Mouse (Mus musculus): ENCODE data around the gene Eloa. TPM values are rescaled to one million over a fixed set of nuclear protein-coding genes. Genes with fewer than 3 reads are reported as not detected.

Eloa gene
- total and polyA plus RNA-seq, 3 experiments, result 11.0 to 35.5 (median 31.1) TPM

DNA sequence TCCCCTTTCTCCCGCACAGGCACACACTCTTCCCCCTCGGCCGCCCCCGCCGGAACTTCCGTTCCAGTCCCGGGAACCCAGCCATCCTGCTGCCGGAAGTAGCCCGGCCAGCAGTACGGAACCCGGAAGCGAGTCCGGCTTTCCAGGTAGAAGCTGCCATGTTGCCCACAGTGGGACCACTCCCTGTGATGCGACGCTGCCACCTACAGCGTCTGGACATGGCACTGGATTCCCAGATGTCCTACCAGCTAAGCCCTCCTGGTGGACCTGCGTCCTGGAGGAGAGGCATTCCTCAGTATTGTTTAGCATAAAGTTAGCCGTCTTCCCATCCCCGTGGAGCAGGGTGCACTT lies 49.0 kb downstream of the Eloa start, which contains the start of gene Lypla2:
TSS of gene Lypla2 (minus strand) at position 71 of the 351 bp plus-strand sequence.
- peak within 1 kb of the TSS; percentile 86 for H3K27ac ChIP-seq
- H3K79me2 ChIP-seq (replicated peaks; ENCODE audit: control insufficient read depth, insufficient read depth, low read length), result peaks cover 2% of the 10 kb centered on the region; the same call in 1 of the 2 replicates
- H3K4me3 ChIP-seq, result peak within 1 kb of the TSS; percentile 96
- intact Hi-C loops (cut with DNase I), result loop anchor here (10.0 kb wide), 1 partner anchor 182 kb away; no protein-coding TSS in a partner anchor
- H3K4me1 ChIP-seq (ENCODE audit: control insufficient read depth, insufficient read depth, low read length), result peaks cover 7% of the 10 kb centered on the region
- peak; percentile 17 for TF ChIP-seq CTCF (IDR thresholded peaks at IDR 0.05)
- TF ChIP-seq POLR2A (IDR thresholded peaks at IDR 0.05; ENCODE audit: insufficient read depth, low read depth, low read length), result peak; percentile 74
- TF ChIP-seq EP300 (IDR thresholded peaks at IDR 0.05; ENCODE audit: insufficient read depth, low read depth, low read length), result peak; percentile 76; the same call in 1 of the 2 replicates
- peak within 1 kb of the TSS; percentile 91 for H3K9ac ChIP-seq (ENCODE audit: low read depth, low read length)
- WGBS, result 1% methylated on average over 19 of the region's 19 CpGs
- peak; percentile 92 for DNase-seq
- no peaks in the 10 kb centered on the region for H3K36me3 ChIP-seq (ENCODE audit: control insufficient read depth, insufficient read depth, low read length)
- H3K27me3 ChIP-seq (ENCODE audit: control insufficient read depth, insufficient read depth, low read length), result no peaks in the 10 kb centered on the region

DNA sequence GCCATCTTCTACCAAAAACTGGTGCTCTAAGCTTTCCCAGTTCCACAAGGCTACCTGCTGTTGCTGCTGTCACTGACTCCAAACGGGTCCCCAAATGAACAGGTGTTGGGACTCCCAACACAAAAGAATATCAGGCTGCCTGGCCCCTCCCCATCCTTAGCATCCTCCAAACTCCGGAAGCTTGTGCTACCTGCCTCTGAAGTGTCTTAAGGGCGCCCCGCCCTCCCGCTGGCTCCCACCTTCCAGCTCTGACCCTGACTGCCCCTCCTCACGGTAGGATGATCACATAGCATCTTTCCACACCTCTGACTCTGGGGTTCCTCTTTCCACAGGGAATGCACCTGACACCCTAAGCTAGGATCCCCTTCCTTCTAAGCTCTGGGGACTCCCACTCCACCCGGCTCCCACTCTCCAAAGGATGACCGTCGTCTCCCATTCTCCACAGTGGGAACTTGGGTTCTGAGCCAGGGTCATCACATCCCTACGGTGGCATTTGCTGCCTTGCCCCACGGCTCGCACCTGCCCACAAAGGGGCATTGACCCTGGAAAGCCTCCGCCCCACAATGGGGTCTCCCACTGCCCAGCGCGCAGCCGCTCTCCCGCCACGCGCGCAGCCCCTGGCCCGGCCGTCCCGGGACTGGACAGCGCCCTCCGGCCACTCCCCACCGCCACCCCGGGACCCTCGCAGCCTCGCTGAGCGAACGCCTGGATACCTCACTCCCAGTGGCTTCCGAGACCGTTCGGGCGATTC lies 49.6 kb downstream of the Eloa start:
- TF ChIP-seq POLR2A (IDR thresholded peaks at IDR 0.05; ENCODE audit: insufficient read depth, low read depth, low read length) (no peak; the same call in 1 of the 2 replicates), CTCF (IDR thresholded peaks at IDR 0.05) (no peak), EP300 (IDR thresholded peaks at IDR 0.05; ENCODE audit: insufficient read depth, low read depth, low read length) (no peak)
- H3K27ac ChIP-seq, result peak overlapping the region; percentile 86
- peak overlapping the region; percentile 96 for H3K4me3 ChIP-seq
- H3K9ac ChIP-seq (ENCODE audit: low read depth, low read length), result peak overlapping the region; percentile 91
- intact Hi-C loops (cut with DNase I), result loop anchor here (10.0 kb wide), 1 partner anchor 183 kb away; no protein-coding TSS in a partner anchor
- peaks cover 7% of the 10 kb centered on the region for H3K4me1 ChIP-seq (ENCODE audit: control insufficient read depth, insufficient read depth, low read length)
- peaks cover 2% of the 10 kb centered on the region; the same call in 1 of the 2 replicates for H3K79me2 ChIP-seq (replicated peaks; ENCODE audit: control insufficient read depth, insufficient read depth, low read length)
- no peaks in the 10 kb centered on the region for H3K27me3 ChIP-seq (ENCODE audit: control insufficient read depth, insufficient read depth, low read length)
- peak in 1 of 2 experiments; percentile 23 for DNase-seq
- no peaks in the 10 kb centered on the region for H3K36me3 ChIP-seq (ENCODE audit: control insufficient read depth, insufficient read depth, low read length)
- WGBS, result 1% methylated on average over 35 of the region's 35 CpGs

DNA sequence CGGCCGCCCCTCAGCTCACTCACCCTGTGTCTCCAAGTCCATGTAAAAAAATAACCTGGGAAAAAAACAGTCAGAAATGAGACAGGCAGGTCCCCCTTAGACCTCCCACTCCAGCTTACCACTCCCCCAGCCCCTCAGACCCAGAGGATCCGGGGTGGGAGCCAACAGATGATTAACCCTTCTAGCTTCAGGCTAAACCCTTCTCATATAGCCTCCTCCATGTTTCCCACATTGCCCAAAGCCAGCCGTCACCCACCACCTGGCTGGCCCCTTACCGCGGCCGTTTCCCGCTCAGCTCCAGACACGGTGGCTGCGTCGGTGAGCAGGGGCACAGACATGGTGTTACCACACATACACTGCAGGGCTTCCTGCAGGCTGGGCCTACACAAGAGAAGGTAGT lies 51.0 kb downstream of the Eloa start:
- no peak overlapping the region for H3K4me3 ChIP-seq
- peaks cover 2% of the 10 kb centered on the region; the same call in 1 of the 2 replicates for H3K79me2 ChIP-seq (replicated peaks; ENCODE audit: control insufficient read depth, insufficient read depth, low read length)
- intact Hi-C loops (cut with DNase I), result loop anchor here (10.0 kb wide), 1 partner anchor 184 kb away; no protein-coding TSS in a partner anchor
- no peak for TF ChIP-seq EP300 (IDR thresholded peaks at IDR 0.05; ENCODE audit: insufficient read depth, low read depth, low read length)
- TF ChIP-seq POLR2A (IDR thresholded peaks at IDR 0.05; ENCODE audit: insufficient read depth, low read depth, low read length), result no peak
- no peak for TF ChIP-seq CTCF (IDR thresholded peaks at IDR 0.05)
- WGBS, result 91% methylated on average over 11 of the region's 11 CpGs
- DNase-seq, result peak in 1 of 2 experiments; percentile 4
- H3K27me3 ChIP-seq (ENCODE audit: control insufficient read depth, insufficient read depth, low read length), result no peaks in the 10 kb centered on the region
- H3K27ac ChIP-seq, result no peak overlapping the region
- peaks cover 7% of the 10 kb centered on the region for H3K4me1 ChIP-seq (ENCODE audit: control insufficient read depth, insufficient read depth, low read length)
- H3K36me3 ChIP-seq (ENCODE audit: control insufficient read depth, insufficient read depth, low read length), result no peaks in the 10 kb centered on the region
- no peak overlapping the region for H3K9ac ChIP-seq (ENCODE audit: low read depth, low read length)

DNA sequence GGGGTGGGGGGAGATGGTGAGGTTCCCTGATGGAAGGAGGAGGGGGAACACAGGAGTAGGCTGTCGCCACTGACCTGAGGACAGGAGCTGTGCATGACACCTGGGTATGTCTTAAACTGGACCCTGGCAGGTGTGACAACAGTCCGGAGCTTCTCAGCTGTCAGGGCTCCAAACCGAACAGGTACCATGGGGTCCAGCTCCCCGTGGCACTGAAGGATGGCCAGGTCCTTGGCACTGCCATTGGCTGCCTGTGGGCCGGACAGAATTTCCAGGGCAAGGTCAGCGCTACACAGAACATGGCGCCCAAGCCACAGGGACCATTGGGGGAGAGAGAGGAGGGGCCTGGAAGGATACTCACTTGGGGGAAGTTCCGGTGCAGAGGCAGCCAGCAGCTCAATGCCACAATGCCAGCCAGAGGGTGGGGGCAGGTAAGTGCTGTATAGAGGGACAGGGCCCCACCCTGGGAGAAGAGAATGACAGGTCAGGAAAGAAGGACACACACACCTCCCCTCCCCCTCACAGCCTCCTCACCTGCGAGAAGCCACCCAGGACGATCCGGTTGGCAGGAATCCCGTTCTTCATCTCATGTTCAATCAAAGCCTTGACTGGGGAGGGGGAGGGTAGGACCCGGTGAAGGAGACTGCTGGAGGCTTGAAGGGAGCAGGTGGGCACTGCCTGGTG lies 52.4 kb downstream of the Eloa start:
- TF ChIP-seq POLR2A (IDR thresholded peaks at IDR 0.05; ENCODE audit: insufficient read depth, low read depth, low read length) (no peak), CTCF (IDR thresholded peaks at IDR 0.05) (no peak), EP300 (IDR thresholded peaks at IDR 0.05; ENCODE audit: insufficient read depth, low read depth, low read length) (no peak)
- Histone ChIP-seq H3K4me3 (no peak overlapping the region), H3K27ac (no peak overlapping the region), H3K9ac (ENCODE audit: low read depth, low read length) (no peak overlapping the region), H3K36me3 (ENCODE audit: control insufficient read depth, insufficient read depth, low read length) (no peaks in the 10 kb centered on the region), H3K27me3 (ENCODE audit: control insufficient read depth, insufficient read depth, low read length) (no peaks in the 10 kb centered on the region), H3K79me2 (replicated peaks; ENCODE audit: control insufficient read depth, insufficient read depth, low read length) (peaks cover 2% of the 10 kb centered on the region; the same call in 1 of the 2 replicates), H3K4me1 (ENCODE audit: control insufficient read depth, insufficient read depth, low read length) (peaks cover 7% of the 10 kb centered on the region)
- 88% methylated on average over 13 of the region's 13 CpGs for WGBS
- intact Hi-C loops (cut with DNase I), result no loop called here
- DNase-seq, result peak; percentile 2 to 18

DNA sequence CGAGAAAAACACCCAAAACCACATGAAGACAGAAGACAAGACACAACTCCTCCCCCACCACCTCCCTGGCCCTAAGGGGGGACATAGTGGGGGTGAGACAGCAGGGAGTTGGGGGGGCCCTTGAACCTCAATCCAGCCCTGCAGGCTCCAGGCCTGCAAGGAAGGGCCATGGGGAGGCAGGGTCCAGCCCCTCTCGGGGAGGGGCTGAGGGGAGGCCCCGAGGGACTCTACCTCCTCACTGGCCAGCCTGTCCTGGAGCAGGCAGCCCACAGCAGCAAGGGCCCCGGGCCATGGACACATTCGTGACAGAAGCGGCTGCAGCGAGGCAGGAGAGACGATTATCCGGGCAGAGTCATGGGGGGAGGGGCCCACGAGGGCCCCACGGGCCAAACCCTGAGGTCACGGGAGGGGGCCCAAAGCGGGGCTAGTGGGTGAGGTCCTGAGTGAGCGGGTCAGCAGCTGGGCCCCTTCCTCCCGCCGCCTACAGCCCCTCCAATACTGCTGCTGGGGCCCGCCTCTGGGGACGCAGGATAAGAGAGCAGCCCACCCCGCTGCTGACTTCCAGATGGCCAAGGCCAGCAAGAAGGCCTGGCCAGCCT lies 53.2 kb downstream of the Eloa start:
- no peaks in the 10 kb centered on the region for H3K36me3 ChIP-seq (ENCODE audit: control insufficient read depth, insufficient read depth, low read length)
- intact Hi-C loops (cut with DNase I), result no loop called here
- H3K4me1 ChIP-seq (ENCODE audit: control insufficient read depth, insufficient read depth, low read length), result peaks cover 7% of the 10 kb centered on the region
- no peak for TF ChIP-seq EP300 (IDR thresholded peaks at IDR 0.05; ENCODE audit: insufficient read depth, low read depth, low read length)
- no peak for TF ChIP-seq POLR2A (IDR thresholded peaks at IDR 0.05; ENCODE audit: insufficient read depth, low read depth, low read length)
- no peak for TF ChIP-seq CTCF (IDR thresholded peaks at IDR 0.05)
- DNase-seq, result peak in 1 of 2 experiments; percentile 11
- H3K9ac ChIP-seq (ENCODE audit: low read depth, low read length), result no peak overlapping the region
- WGBS, result 65% methylated on average over 19 of the region's 19 CpGs
- H3K79me2 ChIP-seq (replicated peaks; ENCODE audit: control insufficient read depth, insufficient read depth, low read length), result peaks cover 2% of the 10 kb centered on the region; the same call in 1 of the 2 replicates
- no peak overlapping the region for H3K4me3 ChIP-seq
- H3K27ac ChIP-seq, result no peak overlapping the region
- no peaks in the 10 kb centered on the region for H3K27me3 ChIP-seq (ENCODE audit: control insufficient read depth, insufficient read depth, low read length)

All from heart, adult 2 months (tissue).